Mouse (Mus musculus): ENCODE results near the gene Thap11. TPM values are rescaled to one million over a fixed set of nuclear protein-coding genes. Genes with fewer than 3 reads are reported as not detected.

The Thap11 gene
- total RNA-seq, 1 experiment from 2014 or later, result 24.3 TPM

DNA sequence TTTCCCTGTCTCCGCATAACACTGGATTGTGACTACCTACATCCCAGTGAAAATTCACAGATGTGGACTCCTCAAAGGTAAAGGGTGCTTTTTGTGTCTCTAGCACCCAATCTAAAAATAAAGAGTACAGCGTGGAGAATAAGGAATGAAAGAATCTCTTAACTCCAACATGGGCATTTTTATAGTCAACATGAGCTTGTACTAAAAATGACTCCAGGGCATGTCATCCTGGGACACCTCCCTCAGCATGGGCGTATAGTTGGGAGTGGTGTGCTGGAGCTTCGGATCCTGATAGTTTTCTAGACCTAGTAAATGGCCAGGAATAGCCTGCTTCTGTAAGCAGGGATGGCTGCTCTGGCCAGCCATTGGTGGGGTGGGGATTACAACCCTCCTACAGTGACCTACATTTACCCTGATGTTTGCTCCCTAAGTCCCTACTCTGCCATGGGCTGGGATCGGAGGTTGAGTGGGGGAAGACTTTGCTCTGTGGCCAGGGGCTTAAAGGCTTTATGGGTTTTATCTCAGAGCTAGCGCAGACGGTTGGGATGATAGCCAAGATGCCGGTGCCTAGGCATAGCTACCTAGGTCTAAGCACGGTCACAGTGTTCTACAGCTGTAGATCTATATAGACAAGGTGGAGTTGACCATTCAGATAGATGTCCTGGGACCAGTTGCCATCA is 43.0 kb downstream of the Thap11 start:
- ATAC-seq (replicated peaks; ENCODE audit: low read depth, poor library complexity, severe bottlenecking), result no peak

DNA sequence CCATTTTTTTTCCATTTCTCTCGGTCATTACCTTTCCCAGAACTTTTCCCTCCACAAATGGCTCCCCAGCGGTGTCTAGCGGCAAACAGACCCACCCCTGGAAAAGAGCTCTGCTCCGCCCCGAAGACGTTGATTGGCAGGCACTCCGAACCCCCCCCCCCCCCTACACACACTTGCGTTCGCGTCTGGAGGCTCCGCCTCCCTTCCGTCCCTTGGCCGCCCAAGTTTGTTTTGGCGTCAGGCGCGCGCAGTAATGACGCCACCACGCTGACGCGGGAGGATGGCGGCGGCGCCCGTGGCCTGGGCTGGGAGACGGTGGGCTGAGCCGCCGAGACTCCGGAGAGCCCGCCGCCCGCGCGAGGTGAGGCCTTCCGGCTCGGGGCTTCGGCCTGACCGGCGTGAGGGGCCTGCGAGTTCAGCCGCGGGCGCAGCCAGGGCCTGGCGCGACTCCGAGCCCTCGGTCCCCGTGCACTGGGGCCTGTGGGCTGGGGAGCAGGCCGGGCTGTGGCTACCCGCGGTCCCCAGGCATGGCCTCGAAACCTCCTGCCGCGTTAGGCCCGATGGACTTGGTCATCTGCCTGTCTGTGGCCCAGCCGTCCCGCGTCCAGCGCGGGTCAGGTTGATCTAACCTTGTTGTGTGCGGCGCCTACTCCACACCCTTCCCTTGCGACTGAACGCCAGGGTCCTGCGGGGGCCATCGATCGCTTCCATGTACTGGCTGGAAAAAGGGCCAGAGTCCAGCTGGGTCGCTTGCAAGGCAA is 45.4 kb downstream of the Thap11 start, which contains the start of gene Pskh1:
Gene Pskh1 (plus strand): TSS at position 262 of the 761 bp plus-strand sequence.
- peak; percentile 94 for ATAC-seq (replicated peaks; ENCODE audit: low read depth, poor library complexity, severe bottlenecking)

DNA sequence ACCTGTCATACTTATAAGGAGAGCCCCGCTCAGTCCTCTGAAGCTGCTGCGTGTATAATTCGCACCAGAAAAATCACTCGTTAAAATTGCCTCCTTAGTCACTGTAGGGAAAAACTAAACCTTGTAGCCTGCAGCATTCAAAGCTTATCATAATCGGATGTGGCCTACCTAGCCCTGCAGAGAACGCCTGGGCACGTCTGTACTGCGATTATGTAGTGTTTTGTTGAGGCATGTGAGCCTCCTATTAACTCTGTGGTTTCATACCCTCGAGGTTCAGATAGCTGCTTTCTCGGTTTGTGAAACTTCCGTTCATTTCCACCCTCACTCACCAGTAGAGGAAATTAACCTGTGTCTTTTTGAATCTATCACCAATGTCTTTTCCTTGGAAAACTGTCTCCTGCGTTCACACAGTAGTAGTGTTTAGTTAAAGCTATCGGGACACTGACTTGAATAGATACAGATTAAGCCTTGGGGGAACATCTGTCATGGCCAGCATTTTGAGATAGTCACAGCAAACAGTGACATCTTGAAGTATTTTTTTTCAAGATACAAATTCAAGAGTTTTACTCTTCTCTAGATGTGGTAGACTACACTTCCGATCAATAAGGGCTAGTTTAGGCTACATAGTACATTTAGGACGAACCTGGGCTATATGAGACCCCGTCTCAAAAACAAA is 46.1 kb downstream of the Thap11 start:
- peak; percentile 73 for ATAC-seq (replicated peaks; ENCODE audit: low read depth, poor library complexity, severe bottlenecking)

Other genes with a start within 250 kb of the Thap11 start
- 21.9 and 39.1 TPM in 2 replicates for gene Ripor1, start 249.9 kb upstream of the Thap11 start, total RNA-seq (2017)
- gene Ctcf, start 218.6 kb upstream of the Thap11 start, total RNA-seq (2017), result 113 and 139 TPM in 2 replicates
- not detected in 2 replicates for gene Agrp, start 217.7 kb upstream of the Thap11 start, total RNA-seq (2017)
- 2.9 and 4.3 TPM in 2 replicates for gene Carmil2, start 168.9 kb upstream of the Thap11 start, total RNA-seq (2017)
- gene Acd, start 154.0 kb upstream of the Thap11 start, total RNA-seq (2017), result 17.8 and 33.4 TPM in 2 replicates
- 0.41 and 11.5 TPM in 2 replicates for gene Pard6a, start 154.0 kb upstream of the Thap11 start, total RNA-seq (2017)
- not detected in 2 replicates for gene 4933405L10Rik, start 147.5 kb upstream of the Thap11 start, total RNA-seq (2017)
- 12.9 and 16.0 TPM in 2 replicates for gene Enkd1, start 146.9 kb upstream of the Thap11 start, total RNA-seq (2017)
- gene Gfod2, start 96.5 kb upstream of the Thap11 start, total RNA-seq (2017), result 0.92 and 3.7 TPM in 2 replicates
- 9.4 and 13.4 TPM in 2 replicates for gene Ranbp10, start 27.8 kb upstream of the Thap11 start, total RNA-seq (2017)
- not detected in 2 replicates for gene Tsnaxip1, start 27.4 kb upstream of the Thap11 start, total RNA-seq (2017)
- gene Cenpt, start 1.9 kb upstream of the Thap11 start, total RNA-seq (2017), result 13.4 and 16.9 TPM in 2 replicates
- 50.5 and 55.0 TPM in 2 replicates for gene Nutf2, start 5.4 kb downstream of the Thap11 start, total RNA-seq (2017)
- gene Edc4, start 25.7 kb downstream of the Thap11 start, total RNA-seq (2017), result 32.8 and 39.7 TPM in 2 replicates
- not detected in 2 replicates for gene Nrn1l, start 38.4 kb downstream of the Thap11 start, total RNA-seq (2017)
- gene Pskh1, start 45.3 kb downstream of the Thap11 start, total RNA-seq (2017), result 15.6 and 23.7 TPM in 2 replicates
- 0.14 and 2.7 TPM in 2 replicates for gene Ctrl, start 78.7 kb downstream of the Thap11 start, total RNA-seq (2017)
- gene Psmb10, start 83.3 kb downstream of the Thap11 start, total RNA-seq (2017), result 51.3 and 62.1 TPM in 2 replicates
- gene Lcat, start 88.2 kb downstream of the Thap11 start, total RNA-seq (2017), result 0.32 and 1.4 TPM in 2 replicates
- 1.9 and 8.1 TPM in 2 replicates for gene Slc12a4, start 111.0 kb downstream of the Thap11 start, total RNA-seq (2017)
- not detected in 2 replicates for gene Dpep3, start 124.3 kb downstream of the Thap11 start, total RNA-seq (2017)
- 9.7 and 17.6 TPM in 2 replicates for gene Dus2, start 136.2 kb downstream of the Thap11 start, total RNA-seq (2017)
- gene Dpep2nb, start 150.8 kb downstream of the Thap11 start, total RNA-seq (2017), result 0.41 TPM in 1 of 2 replicates, not detected in the other
- gene Ddx28, start 156.8 kb downstream of the Thap11 start, total RNA-seq (2017), result 8.7 and 12.3 TPM in 2 replicates
- 37.3 and 47.8 TPM in 2 replicates for gene Nfatc3, start 203.7 kb downstream of the Thap11 start, total RNA-seq (2017)

All from common myeloid progenitor, adult 5-6 weeks (primary cell).